Comparison of ENCODE assay signal across 8 mouse cellular contexts in the genomic region with DNA sequence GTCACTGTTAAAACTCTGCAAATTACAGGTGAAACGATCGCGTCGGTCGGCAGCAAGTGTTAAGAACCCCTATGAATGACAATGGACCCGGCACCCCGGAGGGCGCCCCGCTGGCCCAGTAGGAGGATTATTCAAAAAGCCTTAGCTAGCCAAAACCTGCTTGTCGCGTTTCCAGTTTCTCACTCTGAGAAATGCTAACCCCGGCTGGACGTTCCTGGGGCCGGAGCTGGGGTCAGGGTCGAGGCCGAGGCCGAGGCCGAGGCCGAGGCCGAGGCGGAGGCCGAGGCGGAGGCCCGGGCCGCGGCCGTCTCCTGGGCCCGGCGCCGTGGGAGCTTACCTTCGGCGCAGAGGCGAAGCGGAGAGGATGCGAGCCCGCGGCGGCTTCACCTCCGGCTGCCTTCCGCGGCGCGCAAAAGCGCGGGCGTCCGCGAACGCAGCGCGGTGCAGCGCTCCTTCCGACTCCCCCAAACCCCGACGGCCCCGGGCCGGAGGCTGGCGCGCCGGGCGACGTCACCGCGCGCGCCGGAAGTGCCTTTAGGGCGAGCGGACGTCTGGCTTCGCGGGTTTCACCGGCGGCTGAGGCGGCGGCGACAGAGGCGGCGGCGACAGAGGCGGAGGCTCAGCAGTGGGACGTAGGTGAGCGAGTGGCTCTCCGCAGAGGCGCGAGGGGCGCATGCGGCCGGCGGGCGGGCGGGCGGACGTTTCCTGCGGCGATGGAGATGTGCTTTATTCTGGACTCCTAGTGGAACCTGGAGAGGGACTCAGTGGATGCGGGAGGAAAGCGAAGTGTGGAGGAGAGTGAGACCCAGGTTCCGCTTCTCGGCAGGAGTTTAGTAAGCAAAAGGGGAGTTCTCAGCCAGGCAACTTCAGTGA. TPM values are rescaled to one million over a fixed set of nuclear protein-coding genes. Genes with fewer than 3 reads are reported as not detected.
DNase-seq lines count a peak whose midpoint lies in the region; ATAC-seq and TF ChIP-seq lines count a peak whose summit lies in the region.

Zcrb1 (minus strand) TSS at position 509 of the 873 bp plus-strand sequence.
Pphln1 (plus strand) TSS at position 525 of the 873 bp plus-strand sequence.

- peak; percentile 91 for ATAC-seq in embryonic facial prominence, embryonic 13.5 days (ENCODE audit: insufficient number of reproducible peaks, insufficient read depth, low FRiP score, low TSS enrichment, low read depth)
- ATAC-seq in limb, embryonic 14.5 days (ENCODE audit: low FRiP score, low read depth): peak; percentile 95
- ATAC-seq in midbrain, postnatal 0 days (ENCODE audit: low FRiP score): peak; percentile 93

- peak within 1 kb of the TSS; percentile 97 for H3K9ac ChIP-seq in embryonic facial prominence, embryonic 13.5 days
- peak within 1 kb of the TSS; percentile 97 for H3K9ac ChIP-seq in limb, embryonic 14.5 days (ENCODE audit: low read depth, low read length, severe bottlenecking)
- peak within 1 kb of the TSS; percentile 83 for H3K9ac ChIP-seq in midbrain, postnatal 0 days (replicated peaks; ENCODE audit: low read length, poor library complexity, severe bottlenecking)

- peaks cover 25% of the 10 kb centered on the region for H3K36me3 ChIP-seq in embryonic facial prominence, embryonic 13.5 days
- H3K36me3 ChIP-seq in limb, embryonic 14.5 days (ENCODE audit: control insufficient read depth, insufficient read depth, low read length): peaks cover 24% of the 10 kb centered on the region
- H3K36me3 ChIP-seq in midbrain, postnatal 0 days (ENCODE audit: insufficient read depth, low read length): peaks cover under 1% of the 10 kb centered on the region; the same call in 1 of the 2 replicates

- WGBS in embryonic facial prominence, embryonic 13.5 days: under 1% methylated on average over 100 of the region's 100 CpGs
- under 1% methylated on average over 57 of the region's 100 CpGs for WGBS in limb, embryonic 14.5 days
- WGBS in midbrain, postnatal 0 days: under 1% methylated on average over 64 of the region's 100 CpGs

- peak; percentile 81; the same call in 1 of the 2 replicates for TF ChIP-seq POLR2A in limb, embryonic 14.5 days (IDR thresholded peaks at IDR 0.05; ENCODE audit: borderline replicate concordance, extremely low read depth, insufficient read depth, insufficient read length)

- H3K27me3 ChIP-seq in embryonic facial prominence, embryonic 13.5 days: no peaks in the 10 kb centered on the region
- H3K27me3 ChIP-seq in limb, embryonic 14.5 days (ENCODE audit: control insufficient read depth, insufficient read depth, low read length): no peaks in the 10 kb centered on the region
- no peaks in the 10 kb centered on the region for H3K27me3 ChIP-seq in midbrain, postnatal 0 days (ENCODE audit: insufficient read depth, low read length)

- no peak for TF ChIP-seq CTCF in midbrain, postnatal 0 days (IDR thresholded peaks at IDR 0.05)

- no peaks in the 10 kb centered on the region for H3K9me3 ChIP-seq in embryonic facial prominence, embryonic 13.5 days
- H3K9me3 ChIP-seq in limb, embryonic 14.5 days (ENCODE audit: control insufficient read depth, low read length): no peaks in the 10 kb centered on the region
- H3K9me3 ChIP-seq in midbrain, postnatal 0 days (ENCODE audit: low read length): no peaks in the 10 kb centered on the region

- peak within 1 kb of the TSS; percentile 85 for H3K4me2 ChIP-seq in embryonic facial prominence, embryonic 13.5 days
- peak within 1 kb of the TSS; percentile 79 for H3K4me2 ChIP-seq in limb, embryonic 14.5 days (replicated peaks; ENCODE audit: low read depth, low read length, severe bottlenecking)
- H3K4me2 ChIP-seq in midbrain, postnatal 0 days (ENCODE audit: low read depth, low read length, poor library complexity, severe bottlenecking): peak within 1 kb of the TSS; percentile 74

- peak within 1 kb of the TSS; percentile 93 for H3K4me3 ChIP-seq in embryonic facial prominence, embryonic 13.5 days
- peak within 1 kb of the TSS; percentile 97 for H3K4me3 ChIP-seq in limb, embryonic 14.5 days (replicated peaks; ENCODE audit: low read length)
- peak within 1 kb of the TSS; percentile 68 for H3K4me3 ChIP-seq in midbrain, postnatal 0 days (ENCODE audit: low read depth, low read length)

- DNase-seq in 3134 (ENCODE audit: extremely low read depth, insufficient read length, low spot score): peak; percentile 90
- DNase-seq in adrenal gland, postnatal 36 days: peak; percentile 90 to 91
- DNase-seq in heart, adult 8-10 months (ENCODE audit: low spot score): peak; percentile 70
- DNase-seq in kidney, adult 9 months: peak; percentile 72
- peak; percentile 86 for DNase-seq in limb, embryonic 14.5 days (ENCODE audit: low spot score)
- DNase-seq in midbrain, postnatal 0 days (ENCODE audit: low spot score): peak; percentile 90
- DNase-seq in spleen, postnatal 14 days (ENCODE audit: low spot score in 2 of 2): peak; percentile 70 to 82

- H3K27ac ChIP-seq in embryonic facial prominence, embryonic 13.5 days: peak within 1 kb of the TSS; percentile 89
- H3K27ac ChIP-seq in limb, embryonic 14.5 days (replicated peaks; ENCODE audit: low read depth, low read length): peak within 1 kb of the TSS; percentile 78
- peak within 1 kb of the TSS; percentile 78 for H3K27ac ChIP-seq in midbrain, postnatal 0 days (ENCODE audit: low read depth, low read length)

- H3K4me1 ChIP-seq in embryonic facial prominence, embryonic 13.5 days: peaks cover 34% of the 10 kb centered on the region
- H3K4me1 ChIP-seq in limb, embryonic 14.5 days (ENCODE audit: control insufficient read depth, insufficient read depth, low read length): peaks cover 14% of the 10 kb centered on the region
- peaks cover 9% of the 10 kb centered on the region; the same call in 1 of the 2 replicates for H3K4me1 ChIP-seq in midbrain, postnatal 0 days (ENCODE audit: insufficient read depth, low read length)

RNA-seq across cellular contexts. Expression of gene Zcrb1, which starts in this region (rescaled TPM):
- 10 to 100 TPM; 77.8 to 85.7 TPM for total RNA-seq in adrenal gland, postnatal 36 days (2021)
- polyA plus RNA-seq in embryonic facial prominence, embryonic 13.5 days (2015; fragmentation: Nextera tagmentation; extraction: Ambion mirVana): 154 and 160 TPM in 2 replicates
- 100 to 1,000 TPM in 1 of 4 experiments, 10 to 100 TPM in 3; 88.0 to 111 (median 95.7) TPM for total RNA-seq in heart, adult 8-10 months (2022)
- polyA plus RNA-seq in limb, embryonic 14.5 days (2012; rRNA removed): 76.4 and 119 TPM in 2 replicates
- polyA plus RNA-seq in limb, embryonic 14.5 days (2014; fragmentation: Nextera tagmentation; extraction: Ambion mirVana): 118 and 123 TPM in 2 replicates
- 39.0 and 55.1 TPM in 2 replicates for total RNA-seq in midbrain, postnatal 0 days (2014; rRNA removed)
- polyA plus RNA-seq in midbrain, postnatal 0 days (2015; fragmentation: Nextera tagmentation; extraction: Ambion mirVana): 161 and 165 TPM in 2 replicates

RNA-seq across cellular contexts. Expression of gene Pphln1, which starts in this region (rescaled TPM):
- total RNA-seq in adrenal gland, postnatal 36 days (2021): 10 to 100 TPM; 36.9 to 37.4 TPM
- polyA plus RNA-seq in embryonic facial prominence, embryonic 13.5 days (2015; fragmentation: Nextera tagmentation; extraction: Ambion mirVana): 65.4 and 67.6 TPM in 2 replicates
- 10 to 100 TPM; 17.9 to 21.3 (median 20.2) TPM for total RNA-seq in heart, adult 8-10 months (2022)
- 28.9 and 32.5 TPM in 2 replicates for polyA plus RNA-seq in limb, embryonic 14.5 days (2012; rRNA removed)
- 20.6 and 26.1 TPM in 2 replicates for polyA plus RNA-seq in limb, embryonic 14.5 days (2014; fragmentation: Nextera tagmentation; extraction: Ambion mirVana)
- 19.7 and 33.1 TPM in 2 replicates for total RNA-seq in midbrain, postnatal 0 days (2014; rRNA removed)
- 31.3 and 35.2 TPM in 2 replicates for polyA plus RNA-seq in midbrain, postnatal 0 days (2015; fragmentation: Nextera tagmentation; extraction: Ambion mirVana)

Comparison
In these comparisons a context has a peak if more than half of its experiments do, and no peak if none do; other contexts are left out.
1. Peak in every context shown above with its lines: DNase-seq, ATAC-seq, H3K4me3 ChIP-seq and H3K27ac ChIP-seq.